Mouse (Mus musculus) CH12.LX (cell line): ENCODE results near the gene Camkmt. TPM values are rescaled to one million over a fixed set of nuclear protein-coding genes. Genes with fewer than 3 reads are reported as not detected.

Experiments
- DNase-seq: peaks from one replicate; pipeline ENCODE4 v3.0.0-alpha.2; 2013; ENCODE audit errors: extremely low read depth
- H3K27ac ChIP-seq: 2 replicates; pipeline ENCODE4 v1.5.1; 2012; ENCODE audit warnings: low read depth, mild to moderate bottlenecking, control low read depth, moderate library complexity; ENCODE audit not compliant: insufficient read depth
- H3K27me3 ChIP-seq: replicated peaks from 2 replicates; pipeline ENCODE3; 2012; ENCODE audit warnings: inconsistent platforms
- H3K36me3 ChIP-seq, 2 experiments: replicated peaks in 1 of 2; 2 replicates each; pipeline versions ENCODE3 to v1.6.1; 2012; ENCODE audit warnings: inconsistent platforms in 1 of 2, low read length in 1 of 2, mild to moderate bottlenecking in 1 of 2, mixed read lengths in 1 of 2, moderate library complexity in 1 of 2; ENCODE audit not compliant: control insufficient read depth in 1 of 2, insufficient read depth in 1 of 2
- H3K4me1 ChIP-seq, 2 experiments: 2 replicates each; pipeline ENCODE4 v1.6.1; 2012; ENCODE audit warnings: inconsistent platforms in 1 of 2, moderate library complexity in 1 of 2; ENCODE audit not compliant: insufficient read depth in 2 of 2, control insufficient read depth in 1 of 2
- H3K4me2 ChIP-seq: 2 replicates; pipeline ENCODE4 v1.6.1; 2012; ENCODE audit warnings: low read depth, mild to moderate bottlenecking, control low read depth; ENCODE audit not compliant: poor library complexity, insufficient read depth, severe bottlenecking
- H3K4me3 ChIP-seq, 3 experiments: fragments of 150-350 bp in 1 of 3; sonication (generic) in 1 of 3; replicated peaks in 1 of 3; 2 replicates each; pipeline versions ENCODE3 to v1.5.1; 2011 to 2012; ENCODE audit warnings: low read depth in 2 of 3, low read length in 2 of 3, mild to moderate bottlenecking in 2 of 3, moderate library complexity in 2 of 3, control low read depth in 1 of 3, improper control_type of control experiment in 1 of 3, inconsistent platforms in 1 of 3, mixed read lengths in 1 of 3; ENCODE audit not compliant: poor library complexity in 1 of 3
- H3K79me2 ChIP-seq: replicated peaks from 2 replicates; pipeline ENCODE4 v1.6.1; 2012; ENCODE audit warnings: mild to moderate bottlenecking, moderate library complexity; ENCODE audit not compliant: control insufficient read depth, poor library complexity, insufficient read depth, severe bottlenecking; ENCODE audit errors: extremely low read depth
- H3K9ac ChIP-seq: 2 replicates; pipeline ENCODE4 v1.6.1; 2012; ENCODE audit warnings: low read depth, mild to moderate bottlenecking, control low read depth, moderate library complexity; ENCODE audit not compliant: insufficient read depth
- H3K9me3 ChIP-seq: replicated peaks from 2 replicates; pipeline ENCODE3; 2012; ENCODE audit warnings: low read length, inconsistent platforms, mixed read lengths
- CHD1 ChIP-seq: IDR thresholded peaks from 2 replicates; pipeline ENCODE4 v1.6.1; 2012; ENCODE audit warnings: low read depth, low read length, improper control_type of control experiment, inconsistent platforms
- E2F4 ChIP-seq: IDR thresholded peaks from 2 replicates; pipeline ENCODE4 v1.6.1; 2011; ENCODE audit warnings: low read depth, low read length, improper control_type of control experiment; ENCODE audit not compliant: insufficient replicate concordance
- ELF1 ChIP-seq: IDR thresholded peaks from 2 replicates; pipeline ENCODE4 v1.6.1; 2014; ENCODE audit warnings: low read depth, mild to moderate bottlenecking, inconsistent platforms, low read length, improper control_type of control experiment
- EP300 ChIP-seq: IDR thresholded peaks from 2 replicates; pipeline ENCODE4 v1.6.1; 2011; ENCODE audit warnings: low read length, improper control_type of control experiment
- GABPA ChIP-seq: IDR thresholded peaks from 2 replicates; pipeline ENCODE4 v1.6.1; 2012; ENCODE audit warnings: low read depth, low read length, improper control_type of control experiment, inconsistent platforms; ENCODE audit not compliant: insufficient replicate concordance
- HCFC1 ChIP-seq: IDR thresholded peaks from 2 replicates; pipeline ENCODE4 v1.6.1; 2012; ENCODE audit warnings: low read depth, mild to moderate bottlenecking, inconsistent platforms, low read length, improper control_type of control experiment
- KAT2A ChIP-seq: IDR thresholded peaks from 2 replicates; pipeline ENCODE4 v1.6.1; 2012; ENCODE audit warnings: low read length, improper control_type of control experiment, inconsistent platforms; ENCODE audit not compliant: insufficient replicate concordance
- MAX ChIP-seq: IDR thresholded peaks from 2 replicates; pipeline ENCODE4 v1.6.1; 2011; ENCODE audit warnings: low read length, improper control_type of control experiment
- MEF2A ChIP-seq: IDR thresholded peaks from 2 replicates; pipeline ENCODE4 v1.6.1; 2014; ENCODE audit warnings: low read depth, mild to moderate bottlenecking, inconsistent platforms, low read length, improper control_type of control experiment, borderline replicate concordance
- MXI1 ChIP-seq: IDR thresholded peaks from 2 replicates; pipeline ENCODE4 v1.6.1; 2011; ENCODE audit warnings: mild to moderate bottlenecking, low read depth, low read length, improper control_type of control experiment
- NRF1 ChIP-seq: IDR thresholded peaks from 2 replicates; pipeline ENCODE4 v1.6.1; 2014; ENCODE audit warnings: low read depth, mild to moderate bottlenecking, inconsistent platforms, low read length, improper control_type of control experiment, moderate library complexity
- PAX5 ChIP-seq: IDR thresholded peaks from 2 replicates; pipeline ENCODE4 v1.6.1; 2012; ENCODE audit warnings: low read length, inconsistent platforms, mixed read lengths
- SIN3A ChIP-seq: IDR thresholded peaks from 2 replicates; pipeline ENCODE4 v1.6.1; 2012; ENCODE audit warnings: low read length, improper control_type of control experiment, inconsistent platforms
- UBTF ChIP-seq: IDR thresholded peaks from 2 replicates; pipeline ENCODE4 v1.6.1; 2012; ENCODE audit warnings: low read depth, mild to moderate bottlenecking, inconsistent platforms, low read length, improper control_type of control experiment, moderate library complexity
- ZKSCAN1 ChIP-seq: IDR thresholded peaks from 2 replicates; pipeline ENCODE4 v1.6.1; 2012; ENCODE audit warnings: low read depth, inconsistent platforms, low read length, improper control_type of control experiment, borderline replicate concordance
- dilution Hi-C: fragments of 300-500 bp; cut with MboI; formaldehyde crosslinking; loops from 2 replicates; pipeline ENCODE4 v1.14.3; 2020; ENCODE audit warnings: low sequenced_read_pairs; ENCODE audit not compliant: extremely low pct_unique_long_range_greater_than_20kb, extremely low pct_ligation_motif_present
- in situ Hi-C: fragments of 300-500 bp; cut with MboI; formaldehyde crosslinking; loops from 3 replicates; pipeline ENCODE4 v1.14.3; 2019; ENCODE audit warnings: low sequenced_read_pairs, low pct_ligation_motif_present, low pct_unique_long_range_greater_than_20kb, mixed read lengths
- polyA plus RNA-seq: library from polyadenylated mRNA; unstranded; fragments of >175 nt; gene quantifications from 2 replicates; pipeline ENCODE4 v1.2.1, GENCODE M21; 2012; ENCODE audit warnings: low read depth; ENCODE audit not compliant: insufficient read length
- total RNA-seq, 2 experiments: library from RNA; depleted of rRNA; stranded (reverse); fragments of 300-350 nt in 1 of 2; fragments of >200 nt in 1 of 2; gene quantifications; 2 replicates each; pipeline ENCODE4 v1.2.3; 2012 to 2014

The Camkmt gene
- total and polyA plus RNA-seq, 3 experiments: 1.5 to 4.4 (median 1.8) TPM

GRCm38 (mm10) chr17:85318401-85318800 is 228.0 kb downstream of the Camkmt start:
- no peak for TF ChIP-seq NRF1
- no peak for TF ChIP-seq MAX
- TF ChIP-seq MXI1: no peak
- no peak for TF ChIP-seq SIN3A
- no peak for TF ChIP-seq ELF1
- TF ChIP-seq CHD1: no peak
- TF ChIP-seq KAT2A: no peak
- H3K4me3 ChIP-seq: no peak overlapping the region
- no peak overlapping the region for H3K27ac ChIP-seq
- in situ Hi-C loops (no loop called here), dilution Hi-C loops (no loop called here)
- H3K36me3 ChIP-seq: no peaks in the 10 kb centered on the region
- no peaks in the 10 kb centered on the region for H3K4me1 ChIP-seq
- no peak overlapping the region for H3K9ac ChIP-seq
- H3K9me3 ChIP-seq: no peaks in the 10 kb centered on the region
- no peaks in the 10 kb centered on the region for H3K27me3 ChIP-seq
- H3K79me2 ChIP-seq: no peaks in the 10 kb centered on the region
- no peak for DNase-seq
- H3K4me2 ChIP-seq: no peak overlapping the region

- Histone ChIP-seq H3K27ac (no peak overlapping the region), H3K4me1 (no peaks in the 10 kb centered on the region), H3K9ac (no peak overlapping the region), H3K27me3 (no peaks in the 10 kb centered on the region), H3K9me3 (no peaks in the 10 kb centered on the region), H3K4me2 (no peak overlapping the region), H3K79me2 (no peaks in the 10 kb centered on the region)
- no peak for DNase-seq
- dilution Hi-C loops: no loop called here
- TF ChIP-seq SIN3A (no peak), ZKSCAN1 (no peak), HCFC1 (no peak), PAX5 (no peak), KAT2A (no peak), MEF2A (no peak), GABPA (no peak), E2F4 (no peak), EP300 (no peak), UBTF (no peak)
- TF ChIP-seq, all 38 proteins: peak for 0
- Histone ChIP-seq H3K36me3 (no peaks in the 10 kb centered on the region), H3K4me3 (no peak overlapping the region)
- in situ Hi-C loops: no loop called here
These were observed 229.5 kb downstream of the Camkmt start for GRCm38 (mm10) chr17:85319779-85320300.
